Mouse (Mus musculus) erythroblast, embryonic 14.5 days (primary cell): ENCODE data around the gene Rad1.

ENCODE experiments used
- GATA1 ChIP-seq: IDR thresholded peaks from 2 replicates; pipeline ENCODE4 v1.6.1; 2012; ENCODE audit warnings: low read length, inconsistent platforms, mixed read lengths
- TAL1 ChIP-seq: IDR thresholded peaks from 3 replicates; pipeline ENCODE4 v1.6.1; 2012; ENCODE audit warnings: low read length, inconsistent platforms, mixed read lengths

GRCm38 (mm10) chr15:10447102-10447501 lies 38.7 kb upstream of the Rad1 start:
- TF ChIP-seq GATA1 (no peak), TAL1 (no peak)
